Mouse (Mus musculus) liver, postnatal 0 days (tissue): ENCODE results near the gene Med12l. TPM values are rescaled to one million over a fixed set of nuclear protein-coding genes. Genes with fewer than 3 reads are reported as not detected.

Experiments
- ATAC-seq: fragments of 200-750 bp; cut with Nextera tagmentation; 2 replicates; pipeline ENCODE4 v1.8.0; 2017; ENCODE audit warnings: mild to moderate bottlenecking, moderate library complexity
- DNase-seq: peaks from one replicate; pipeline ENCODE4 v3.0.0-alpha.2; 2016
- H3K27ac ChIP-seq: fragments of 300-500 bp; sonication (generic); 2 replicates; pipeline ENCODE4 v1.5.1; 2014; ENCODE audit warnings: antibody characterized with exemption, moderate library complexity, mild to moderate bottlenecking, low read depth
- H3K27me3 ChIP-seq: fragments of 300-500 bp; sonication (generic); 2 replicates; pipeline ENCODE4 v1.6.1; 2014; ENCODE audit warnings: low read length, control low read depth, mixed read lengths; ENCODE audit not compliant: insufficient read depth
- H3K36me3 ChIP-seq: fragments of 300-500 bp; sonication (generic); replicated peaks from 2 replicates; pipeline ENCODE4 v1.6.1; 2014; ENCODE audit warnings: mild to moderate bottlenecking, control low read depth, low read length, moderate library complexity, mixed read lengths; ENCODE audit not compliant: insufficient read depth
- H3K4me1 ChIP-seq: fragments of 300-500 bp; sonication (generic); 2 replicates; pipeline ENCODE4 v1.6.1; 2014; ENCODE audit warnings: antibody characterized with exemption, mild to moderate bottlenecking, control low read depth; ENCODE audit not compliant: insufficient read depth
- H3K4me2 ChIP-seq: fragments of 300-500 bp; sonication (generic); 2 replicates; pipeline ENCODE4 v1.6.1; 2014; ENCODE audit warnings: low read depth, mild to moderate bottlenecking, low read length, moderate library complexity, mixed read lengths
- H3K4me3 ChIP-seq: fragments of 300-500 bp; sonication (generic); 2 replicates; pipeline ENCODE4 v1.5.1; 2014; ENCODE audit warnings: low read depth, low read length
- H3K9ac ChIP-seq: fragments of 300-500 bp; sonication (generic); replicated peaks from 2 replicates; pipeline ENCODE4 v1.6.1; 2014; ENCODE audit warnings: mild to moderate bottlenecking, moderate library complexity
- H3K9me3 ChIP-seq: fragments of 300-500 bp; sonication (generic); 2 replicates; pipeline ENCODE4 v1.6.1; 2016; ENCODE audit warnings: mild to moderate bottlenecking, control low read depth, low read length, mixed read lengths
- CTCF ChIP-seq: sonication (generic); IDR thresholded peaks from 2 replicates; pipeline ENCODE4 v1.5.1; 2016; ENCODE audit warnings: antibody characterized with exemption, low read depth
- EP300 ChIP-seq: IDR thresholded peaks from 2 replicates; pipeline ENCODE4 v1.6.1; 2016; ENCODE audit warnings: antibody characterized with exemption, low read depth, mild to moderate bottlenecking
- WGBS: fragments of 180-500 bp; shearing (Covaris S2); extraction: QIAGEN DNeasy Blood & Tissue Kit; methylation state at CpG from one replicate; pipeline ENCODE4 v1.1.7; 2014; ENCODE audit not compliant: insufficient replicate concordance; 5-methylcytosine and 5-hydroxymethylcytosine counted together
- polyA plus RNA-seq: library from polyadenylated mRNA; unstranded; fragments of >200 nt; fragmentation: Nextera tagmentation; extraction: Ambion mirVana; gene quantifications from 2 replicates; pipeline ENCODE4 v1.2.1, GENCODE M21; 2015

The Med12l gene
- polyA plus RNA-seq, 1 experiment from 2014 or later = 0.67 TPM

- no peak within 1 kb of the TSS for H3K27ac ChIP-seq
- H3K4me2 ChIP-seq = peak within 1 kb of the TSS; percentile 85
- peak; percentile 33 for DNase-seq
These were observed 338.7 kb downstream of the Med12l start, which contains the start of gene Igsf10 for GRCm38 (mm10) chr3:59344065-59344905. TSS of gene Igsf10 (minus strand) at chr3:59344394.

DNA sequence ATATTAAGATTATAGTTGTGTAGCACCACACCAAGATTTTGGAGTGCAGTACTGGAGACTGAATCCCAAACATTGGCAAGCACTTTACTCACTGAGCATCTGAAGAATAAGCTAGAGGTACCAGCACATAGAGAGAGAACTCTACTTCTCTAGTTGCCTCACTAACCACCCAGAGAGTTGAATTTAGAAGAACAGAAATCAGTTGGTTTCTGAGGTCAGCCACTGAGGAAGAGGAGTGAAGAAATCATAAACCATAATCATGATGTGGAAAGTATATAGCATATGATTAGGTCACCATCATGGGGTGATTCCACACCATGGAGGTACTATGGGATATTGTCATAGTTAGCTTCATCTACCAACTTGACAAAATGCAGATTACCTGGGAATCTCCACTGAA, 346.1 kb downstream of the Med12l start:
- H3K9me3 ChIP-seq = no peaks in the 10 kb centered on the region
- H3K27ac ChIP-seq = no peak overlapping the region
- no peak overlapping the region for H3K4me2 ChIP-seq
- H3K4me1 ChIP-seq = no peaks in the 10 kb centered on the region
- ATAC-seq = no peak
- H3K9ac ChIP-seq = no peak overlapping the region
- H3K36me3 ChIP-seq = no peaks in the 10 kb centered on the region
- DNase-seq = no peak
- TF ChIP-seq CTCF (no peak), EP300 (no peak)
- H3K27me3 ChIP-seq = no peaks in the 10 kb centered on the region
- H3K4me3 ChIP-seq = no peak overlapping the region

More at GRCm38 (mm10) chr3:59344065-59344905, 338.7 kb downstream of the Med12l start, which contains the start of gene Igsf10:
- H3K36me3 ChIP-seq = no peaks in the 10 kb centered on the region
- peaks cover 3% of the 10 kb centered on the region; the same call in 1 of the 2 replicates for H3K4me1 ChIP-seq
- no peaks in the 10 kb centered on the region for H3K9me3 ChIP-seq
- peak; percentile 35; the same call in 1 of the 2 replicates for ATAC-seq
- 5% methylated on average over 23 of the region's 23 CpGs for WGBS
- peak within 1 kb of the TSS; percentile 59 for H3K4me3 ChIP-seq
- no peak for TF ChIP-seq CTCF
- no peak for TF ChIP-seq EP300
- H3K9ac ChIP-seq = peak within 1 kb of the TSS; percentile 61
- no peaks in the 10 kb centered on the region for H3K27me3 ChIP-seq

DNA sequence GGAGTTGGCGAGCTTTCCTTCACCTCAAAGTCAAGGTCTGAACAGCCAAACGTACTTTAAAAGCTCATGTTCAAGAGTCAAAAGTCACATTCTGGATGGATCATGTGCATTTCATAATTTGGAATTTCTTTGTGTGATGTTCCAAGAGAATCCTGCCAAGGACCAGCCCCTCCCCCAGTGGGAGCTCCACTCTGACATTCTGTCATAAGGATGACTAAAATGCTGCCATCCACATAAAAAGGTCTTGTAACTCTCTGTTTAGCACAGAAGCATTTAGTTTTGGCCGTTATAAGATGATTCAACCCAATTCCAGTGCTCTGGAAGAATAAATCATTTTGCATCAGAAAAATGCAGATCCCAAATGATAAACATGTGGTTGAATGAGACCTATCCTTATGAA, 348.5 kb downstream of the Med12l start:
- Histone ChIP-seq H3K4me1 (no peaks in the 10 kb centered on the region), H3K4me2 (no peak overlapping the region), H3K36me3 (no peaks in the 10 kb centered on the region), H3K9me3 (no peaks in the 10 kb centered on the region), H3K27me3 (no peaks in the 10 kb centered on the region), H3K27ac (no peak overlapping the region), H3K9ac (no peak overlapping the region), H3K4me3 (no peak overlapping the region)
- TF ChIP-seq CTCF = no peak
- no peak for TF ChIP-seq EP300
- 78% methylated on average over 3 of the region's 3 CpGs for WGBS
- DNase-seq = no peak
- ATAC-seq = no peak

GRCm38 (mm10) chr3:59360102-59360501, 354.5 kb downstream of the Med12l start:
- H3K4me2 ChIP-seq = no peak overlapping the region
- no peak for ATAC-seq
- no peak for DNase-seq
- TF ChIP-seq CTCF (no peak), EP300 (no peak)
- no peaks in the 10 kb centered on the region for H3K36me3 ChIP-seq
- H3K4me1 ChIP-seq = no peaks in the 10 kb centered on the region
- no peak overlapping the region for H3K4me3 ChIP-seq
- no peaks in the 10 kb centered on the region for H3K9me3 ChIP-seq
- H3K27me3 ChIP-seq = no peaks in the 10 kb centered on the region
- H3K9ac ChIP-seq = no peak overlapping the region
- no peak overlapping the region for H3K27ac ChIP-seq

DNA sequence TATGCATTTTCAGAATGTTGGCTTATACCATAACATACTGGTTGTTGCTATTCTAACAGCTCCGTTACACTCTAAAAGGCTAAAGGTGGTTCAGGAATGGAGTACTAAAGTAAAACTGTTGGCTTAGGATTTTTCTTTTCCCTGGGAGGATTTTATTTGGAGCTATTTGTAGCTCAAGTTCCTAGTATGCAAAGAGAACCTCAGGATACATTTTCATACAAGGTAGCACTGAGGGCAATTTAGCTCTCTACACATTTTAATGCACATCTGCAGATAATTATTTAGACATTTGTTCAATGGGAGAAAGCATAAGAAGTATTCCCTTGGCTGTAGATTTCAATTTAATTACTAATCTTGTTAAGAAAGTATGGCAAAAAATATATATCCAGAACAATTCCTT, 356.3 kb downstream of the Med12l start:
- Histone ChIP-seq H3K9ac (no peak overlapping the region), H3K4me1 (no peaks in the 10 kb centered on the region), H3K4me2 (no peak overlapping the region), H3K27me3 (no peaks in the 10 kb centered on the region), H3K9me3 (no peaks in the 10 kb centered on the region), H3K4me3 (no peak overlapping the region), H3K36me3 (no peaks in the 10 kb centered on the region), H3K27ac (no peak overlapping the region)
- 92% methylated on average over 1 of the region's 1 CpGs for WGBS
- TF ChIP-seq EP300 (no peak), CTCF (no peak)
- ATAC-seq (no peak), DNase-seq (no peak)

Other genes starting within 250 kb of the Med12l start
- gene Mindy4b-ps, start 183.5 kb upstream of the Med12l start, polyA plus RNA-seq = not detected in 2 replicates
- gene Clrn1, start 120.5 kb upstream of the Med12l start, polyA plus RNA-seq = not detected in 2 replicates
- 2.0 and 2.1 TPM in 2 replicates for gene Gpr171, start 96.0 kb downstream of the Med12l start, polyA plus RNA-seq
- gene P2ry14, start 147.8 kb downstream of the Med12l start, polyA plus RNA-seq = 7.3 and 9.4 TPM in 2 replicates
- not detected in 2 replicates for gene Gpr87, start 189.3 kb downstream of the Med12l start, polyA plus RNA-seq
- 4.4 and 4.6 TPM in 2 replicates for gene P2ry13, start 205.1 kb downstream of the Med12l start, polyA plus RNA-seq